Mouse (Mus musculus) right cerebral cortex, postnatal 25 days (tissue): ENCODE measurements at regions not wholly inside any gene's neighbourhood (a gene's known extent, or its start where the extent isn't known, plus 50 kb on each side); places are given as distances from the start of the nearest gene placed in this dataset.

Experiments used
- DNase-seq: peaks from one replicate; pipeline ENCODE4 v3.0.0; 2022

DNA sequence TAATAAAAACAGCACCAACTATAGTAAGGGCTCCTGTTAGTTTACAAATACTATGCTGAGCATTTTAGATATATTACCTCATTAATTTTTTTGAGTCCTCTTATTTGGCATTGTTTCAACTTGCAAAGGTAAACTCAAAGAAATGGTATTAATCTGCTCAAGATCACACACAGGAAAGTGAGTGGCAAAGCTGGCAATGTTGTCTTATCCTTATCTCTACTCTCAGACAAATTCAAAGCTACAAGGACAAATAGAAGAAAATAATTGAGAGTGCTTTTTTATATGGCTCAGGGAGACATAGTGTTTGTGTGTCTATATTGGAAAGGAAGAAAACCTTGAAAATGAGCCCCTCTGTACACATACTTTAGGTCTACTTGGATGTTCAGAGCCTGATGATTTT lies 411.9 kb upstream of the Mgat4c start:
- DNase-seq, result no peak

- no peak for DNase-seq
Observed at GRCm38 (mm10) chr10:101271459-101272299, 409.6 kb upstream of the Mgat4c start.

DNA sequence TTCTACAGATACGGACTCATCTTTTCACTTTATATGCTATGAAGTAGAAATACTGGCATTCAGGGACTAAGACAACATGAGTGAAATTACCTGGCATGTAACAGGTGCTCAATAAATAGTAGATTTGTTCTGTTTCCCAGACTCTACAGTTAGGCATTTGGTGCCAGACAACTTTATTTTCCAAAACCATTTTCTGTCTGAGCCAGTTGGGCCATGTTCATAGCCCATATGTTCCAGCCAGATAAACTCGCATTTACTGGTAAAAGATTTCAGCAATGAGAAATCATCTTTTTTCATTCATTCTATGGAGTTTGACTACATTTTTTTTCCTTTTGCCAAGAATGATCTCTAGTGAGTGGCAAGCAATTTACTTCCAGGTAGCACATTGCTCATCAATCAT lies 393.2 kb upstream of the Mgat4c start:
- DNase-seq, result no peak

DNA sequence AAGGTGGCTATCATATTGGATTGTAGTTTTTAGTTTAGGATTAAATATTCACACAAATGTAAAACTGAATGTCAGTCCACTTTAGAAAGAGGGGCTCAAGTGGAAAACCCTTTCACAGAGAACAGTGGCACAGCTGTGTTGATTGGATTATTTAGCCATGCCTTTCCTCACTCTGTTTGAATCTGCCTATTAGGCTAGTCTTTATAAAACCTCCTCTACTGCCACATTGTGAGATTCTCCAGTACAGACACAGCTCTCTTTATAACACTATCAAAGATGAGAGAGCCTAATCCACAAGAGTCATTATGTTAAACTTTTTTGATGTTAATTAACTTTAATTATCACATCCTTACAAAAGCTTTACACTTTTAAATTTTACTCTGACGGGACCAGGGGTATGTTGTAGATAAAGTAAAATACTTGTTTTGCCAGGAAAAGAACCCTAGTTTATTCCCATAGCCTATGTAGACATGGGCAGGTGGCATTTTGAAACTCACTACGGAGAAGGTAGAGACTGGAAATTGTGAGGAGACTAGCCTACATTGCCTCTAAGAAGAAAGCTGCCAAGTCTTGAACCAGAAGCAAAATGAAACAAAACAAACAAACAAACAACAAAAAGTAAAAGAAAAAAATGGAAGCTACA lies 379.0 kb upstream of the Mgat4c start:
- no peak for DNase-seq

GRCm38 (mm10) chr10:101304075-101304474 lies 377.2 kb upstream of the Mgat4c start:
- no peak for DNase-seq

- no peak for DNase-seq
Observed at GRCm38 (mm10) chr10:101316659-101317338, 364.5 kb upstream of the Mgat4c start.

DNA sequence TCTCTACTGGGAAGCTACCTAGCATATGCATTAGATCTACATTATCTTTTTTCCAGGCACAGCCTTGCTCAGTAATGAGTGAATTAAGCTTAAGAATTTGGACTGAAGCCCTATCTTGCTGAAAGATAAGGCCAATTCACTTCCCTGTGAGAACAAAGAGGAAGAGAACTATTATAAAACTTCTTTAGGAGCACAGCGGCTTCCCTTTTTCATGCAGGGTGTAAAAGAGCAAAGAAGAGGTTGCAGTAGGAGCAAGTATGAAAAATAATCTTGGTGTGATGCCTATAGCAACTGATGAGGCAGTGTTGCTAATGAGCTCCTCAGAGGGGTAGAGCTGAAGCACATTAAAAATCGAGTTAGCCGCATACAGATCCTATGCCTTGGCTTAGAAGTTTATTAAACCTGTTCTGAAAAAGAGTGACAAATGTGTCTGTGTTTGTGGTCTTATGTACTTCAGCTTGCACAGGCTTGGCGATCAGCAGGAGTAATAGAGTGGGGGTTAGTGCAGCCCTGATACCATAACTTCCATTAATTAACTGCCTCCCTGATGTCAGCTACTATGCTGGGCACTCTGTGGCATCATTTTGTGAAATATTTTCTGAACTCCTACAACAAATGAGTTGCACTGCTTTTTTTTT lies 360.1 kb upstream of the Mgat4c start:
- no peak for DNase-seq

DNA sequence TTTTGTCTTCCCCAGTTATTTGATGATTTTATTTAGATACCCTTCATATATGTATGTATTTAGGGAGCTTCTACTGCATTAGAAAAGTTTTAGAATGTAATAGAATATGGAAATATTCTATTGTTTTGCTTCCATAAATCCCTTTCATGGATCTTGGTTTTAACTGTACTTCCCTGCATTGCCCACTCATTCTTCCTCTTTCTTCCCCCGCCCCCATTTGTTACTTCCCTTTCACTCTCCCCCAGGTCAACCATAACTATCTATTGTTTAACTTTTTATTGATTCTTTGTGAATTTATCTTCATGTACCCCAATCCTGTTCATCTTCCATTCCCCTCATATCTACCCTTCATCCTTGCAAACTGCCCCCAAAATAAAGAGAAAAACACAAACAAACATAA lies 356.8 kb upstream of the Mgat4c start:
- no peak for DNase-seq

DNA sequence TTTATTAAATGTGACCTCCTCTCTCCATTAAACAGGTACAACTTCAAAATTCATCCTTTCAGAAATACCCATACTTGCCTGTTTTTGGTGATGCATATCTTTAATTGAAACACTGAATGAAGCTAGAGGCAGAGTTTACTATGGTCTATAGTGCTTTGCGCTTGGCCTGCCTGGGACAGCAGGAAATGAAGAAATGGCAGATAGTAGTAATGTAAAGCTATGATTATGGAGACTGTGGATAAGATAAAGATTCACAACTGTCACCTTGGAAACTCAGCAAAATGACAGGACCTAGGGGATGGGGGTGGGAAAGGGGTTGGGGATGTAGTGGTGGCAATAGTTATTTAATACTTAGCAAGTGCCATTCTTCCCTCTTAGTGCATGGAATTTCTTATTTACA lies 352.7 kb upstream of the Mgat4c start:
- DNase-seq, result no peak

- DNase-seq, result no peak
Observed at GRCm38 (mm10) chr10:101330109-101330508, 351.2 kb upstream of the Mgat4c start.

DNA sequence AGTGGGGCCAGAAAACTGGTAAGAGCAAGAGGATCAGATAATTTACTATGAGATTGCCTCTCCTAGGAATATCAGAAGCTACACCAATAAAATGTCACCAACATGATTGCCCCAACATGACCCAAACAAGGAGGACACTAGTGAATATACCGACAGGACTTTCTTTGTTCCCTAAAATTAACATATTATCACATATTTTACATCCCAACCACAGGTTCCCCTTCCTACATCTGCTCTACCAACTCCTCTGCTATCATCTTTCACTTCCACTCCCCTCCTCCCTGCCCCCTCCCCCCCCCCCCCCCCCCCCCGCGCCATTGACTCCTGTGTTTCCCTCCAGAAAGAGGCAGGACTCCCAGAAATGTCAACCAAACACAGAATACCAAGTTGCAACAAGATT lies 346.2 kb upstream of the Mgat4c start:
- DNase-seq, result no peak

DNA sequence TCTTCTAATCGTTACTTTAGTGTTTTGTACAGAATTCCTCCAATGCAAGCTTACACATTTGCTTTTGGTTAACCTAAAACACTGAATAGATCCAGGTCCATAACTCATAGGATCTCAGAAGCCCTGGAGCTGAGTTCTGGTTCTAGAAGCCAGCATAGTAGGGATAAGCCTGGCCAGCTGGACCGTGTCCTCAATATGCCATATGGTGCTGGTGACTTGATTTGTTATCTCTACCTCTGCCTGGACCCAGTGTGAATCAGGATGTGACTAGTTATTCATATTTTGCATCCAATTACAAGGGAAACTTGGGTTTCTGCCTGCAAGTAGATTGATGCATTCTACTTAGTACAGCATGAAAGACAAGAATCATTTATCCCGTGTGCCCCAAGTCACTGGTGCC lies 341.7 kb upstream of the Mgat4c start:
- DNase-seq, result no peak

DNA sequence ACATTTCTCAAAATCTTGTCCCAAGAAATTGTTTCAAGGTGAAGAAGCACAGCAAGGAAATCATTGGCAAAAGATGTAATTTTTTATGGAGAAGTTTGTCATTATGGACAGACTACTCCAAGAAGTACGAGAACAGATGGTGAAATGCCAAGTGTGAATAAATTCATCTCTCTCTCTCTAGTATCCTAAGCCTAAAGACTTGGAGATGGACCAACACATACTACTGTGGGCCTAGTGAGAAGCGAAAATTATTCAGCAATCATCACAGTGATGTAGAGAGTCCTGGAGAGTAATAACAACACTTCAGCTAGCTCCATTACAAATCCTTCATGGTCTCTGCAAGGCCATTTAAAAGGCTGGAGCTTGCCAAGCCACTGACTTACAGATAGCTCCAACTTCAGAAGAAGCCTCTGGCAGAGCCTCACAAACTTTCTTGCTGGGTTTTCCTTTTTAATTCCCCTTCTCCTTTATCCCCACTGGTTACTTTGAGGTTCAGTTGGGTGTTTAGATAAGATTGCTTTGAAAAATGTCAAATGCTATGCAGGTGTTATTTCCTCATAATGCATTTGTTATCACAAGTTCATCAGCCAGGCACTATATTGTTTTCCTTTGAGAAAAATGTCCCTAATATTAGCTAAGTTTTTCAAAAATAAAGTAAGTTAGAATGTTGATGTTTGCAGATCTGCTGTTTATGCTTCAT lies 330.9 kb upstream of the Mgat4c start:
- peak; percentile 2 for DNase-seq

GRCm38 (mm10) chr10:101373850-101374581 lies 307.3 kb upstream of the Mgat4c start:
- DNase-seq, result peak; percentile 4

GRCm38 (mm10) chr10:101393416-101393815 lies 287.9 kb upstream of the Mgat4c start:
- no peak for DNase-seq

DNA sequence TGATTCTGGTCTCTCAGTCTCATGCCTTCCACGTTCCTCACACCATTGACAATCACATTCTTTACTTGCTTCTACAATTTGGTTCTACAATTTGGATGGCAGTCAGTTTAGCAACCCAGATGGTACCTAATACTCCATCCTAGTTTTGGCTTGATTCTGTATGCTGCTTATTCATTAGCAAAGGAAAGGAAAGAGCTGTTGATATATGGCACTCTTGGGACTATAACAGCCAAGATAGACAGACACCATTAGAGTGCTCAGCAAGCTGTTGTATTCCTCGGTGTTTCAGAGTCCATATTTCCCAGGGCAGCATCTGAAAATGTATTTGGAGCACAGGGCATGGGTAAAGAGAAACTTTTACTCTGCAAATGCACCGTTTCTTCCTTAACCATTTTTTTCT lies 282.1 kb upstream of the Mgat4c start:
- no peak for DNase-seq

DNA sequence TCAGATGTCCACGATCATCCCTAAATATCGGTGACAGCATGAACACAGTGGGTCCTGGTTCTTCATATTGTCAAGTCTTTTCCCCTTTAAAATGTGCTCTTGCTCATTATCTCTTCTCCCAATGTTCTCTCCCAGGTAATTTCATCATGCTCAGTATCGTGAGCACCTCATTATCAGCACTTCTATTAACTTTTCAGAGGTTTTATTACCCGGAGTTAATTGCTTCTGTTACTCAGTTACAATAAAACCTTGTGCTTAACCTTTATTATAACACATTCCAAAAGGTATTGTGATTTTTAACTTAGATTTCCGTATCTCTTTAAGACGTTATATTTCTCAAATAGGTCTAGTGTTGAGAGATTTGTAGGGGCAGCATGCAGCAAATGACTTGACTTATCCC lies 266.0 kb upstream of the Mgat4c start:
- DNase-seq, result no peak

- DNase-seq, result no peak
Observed at GRCm38 (mm10) chr10:101422562-101422961, 258.7 kb upstream of the Mgat4c start.
